Mouse (Mus musculus) bone marrow, adult 2 months (tissue): Measurements from ENCODE around the gene Hoxa2.

Experiments used
- CTCF ChIP-seq: fragments of 200-500 bp; IDR thresholded peaks from 2 replicates; pipeline ENCODE4 v1.5.1; 2011; ENCODE audit warnings: low read length, control low read depth; ENCODE audit not compliant: control insufficient read depth, insufficient read depth
- POLR2A ChIP-seq: fragments of 200-500 bp; IDR thresholded peaks from 2 replicates; pipeline ENCODE4 v1.6.1; 2011; ENCODE audit warnings: low read depth, mild to moderate bottlenecking, control low read depth, low read length, borderline replicate concordance; ENCODE audit not compliant: control insufficient read depth

- TF ChIP-seq CTCF, result no peak
- no peak for TF ChIP-seq POLR2A
Measured at GRCm38 (mm10) chr6:52189909-52190308, 25.3 kb upstream of the Hoxa2 start.
